ENCODE assay signal across 17 mouse cellular contexts in genomic region chr12:110566366-110566765, GRCm38 (mm10).
"Had no signal": no experiment of that assay in that cellular context is flagged by ENCODE, and none has a peak within 500 bp of the region (broad histone marks: within the 10 kb centered on the region; RNA-seq: fewer than 3 reads in every experiment).

No protein-coding gene starts in this region.

- ATAC-seq: liver, postnatal 0 days; lung, postnatal 0 days; midbrain, embryonic 13.5 days; midbrain, embryonic 15.5 days had no signal

- H3K4me3 ChIP-seq: liver, embryonic 15.5 days; lung, embryonic 15.5 days; megakaryocyte, embryonic 14.5 days; midbrain, embryonic 13.5 days; midbrain, embryonic 15.5 days; stomach, embryonic 15.5 days had no signal

- H3K4me2 ChIP-seq: liver, embryonic 15.5 days; lung, embryonic 15.5 days; midbrain, embryonic 11.5 days; midbrain, embryonic 13.5 days; midbrain, embryonic 15.5 days; stomach, embryonic 15.5 days had no signal

- H3K27me3 ChIP-seq: liver, embryonic 15.5 days; lung, embryonic 15.5 days; megakaryocyte, embryonic 14.5 days; midbrain, embryonic 13.5 days; midbrain, embryonic 15.5 days; stomach, embryonic 15.5 days had no signal

- DNase-seq: liver, postnatal 0 days; lung, adult 2 months; lung, postnatal 14 days; lung, postnatal 36 days; right cerebral cortex, postnatal 25 days; thymus, adult 18-20 months; thymus, postnatal 14 days; thymus, postnatal 36 days had no signal

- H3K9me3 ChIP-seq: liver, embryonic 15.5 days; lung, embryonic 15.5 days; megakaryocyte, embryonic 14.5 days; midbrain, embryonic 13.5 days; midbrain, embryonic 15.5 days; stomach, embryonic 15.5 days had no signal

- H3K4me1 ChIP-seq: lung, embryonic 15.5 days; megakaryocyte, embryonic 14.5 days; midbrain, embryonic 13.5 days; midbrain, embryonic 15.5 days; stomach, embryonic 15.5 days had no signal

- H3K27ac ChIP-seq: liver, embryonic 15.5 days; lung, embryonic 15.5 days; macrophage; midbrain, embryonic 13.5 days; midbrain, embryonic 15.5 days; stomach, embryonic 15.5 days had no signal

- H3K9ac ChIP-seq: liver, embryonic 15.5 days; liver, postnatal 0 days; lung, embryonic 15.5 days; midbrain, embryonic 13.5 days; midbrain, embryonic 15.5 days; stomach, embryonic 15.5 days had no signal
